Mouse (Mus musculus): ENCODE results near the gene Dazap2. TPM values are rescaled to one million over a fixed set of nuclear protein-coding genes. Genes with fewer than 3 reads are reported as not detected.

The Dazap2 gene
- total and polyA plus RNA-seq, 3 experiments: 100 to 341 (median 233) TPM

DNA sequence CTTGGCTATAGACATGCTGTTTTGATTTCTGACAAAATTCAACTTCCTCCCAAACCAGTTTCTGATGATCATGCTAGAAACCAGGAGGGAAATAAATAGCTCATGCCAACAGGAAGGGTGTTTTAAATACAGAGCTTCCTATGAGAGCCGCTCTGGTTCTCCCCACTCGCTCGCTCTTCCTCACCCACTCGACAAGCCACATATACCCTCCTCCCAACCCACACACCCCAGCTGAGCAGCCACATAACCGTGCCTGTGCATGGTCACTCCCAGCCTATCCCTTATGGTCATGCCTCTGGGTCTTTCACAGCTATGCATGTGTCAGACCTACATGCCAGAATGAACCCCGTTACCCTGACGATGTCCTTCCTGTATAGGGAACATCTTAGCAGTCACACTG is 7.0 kb downstream of the Dazap2 start (continued):
- TF ChIP-seq CTCF (IDR thresholded peaks at IDR 0.05 in 2 of 3, conservative IDR thresholded peaks at IDR 0.05 in 1 of 3; ENCODE audit: control insufficient read depth in 1 of 3, insufficient read depth in 1 of 3, low read depth in 2 of 3, low read length in 3 of 3, poor library complexity in 1 of 3, severe bottlenecking in 1 of 3) (no peak), ZMIZ1 (IDR thresholded peaks at IDR 0.05; ENCODE audit: low read depth, low read length) (no peak), ZKSCAN1 (IDR thresholded peaks at IDR 0.05; ENCODE audit: low read depth, low read length) (no peak), MAX (IDR thresholded peaks at IDR 0.05; ENCODE audit: low read length) (no peak)

DNA sequence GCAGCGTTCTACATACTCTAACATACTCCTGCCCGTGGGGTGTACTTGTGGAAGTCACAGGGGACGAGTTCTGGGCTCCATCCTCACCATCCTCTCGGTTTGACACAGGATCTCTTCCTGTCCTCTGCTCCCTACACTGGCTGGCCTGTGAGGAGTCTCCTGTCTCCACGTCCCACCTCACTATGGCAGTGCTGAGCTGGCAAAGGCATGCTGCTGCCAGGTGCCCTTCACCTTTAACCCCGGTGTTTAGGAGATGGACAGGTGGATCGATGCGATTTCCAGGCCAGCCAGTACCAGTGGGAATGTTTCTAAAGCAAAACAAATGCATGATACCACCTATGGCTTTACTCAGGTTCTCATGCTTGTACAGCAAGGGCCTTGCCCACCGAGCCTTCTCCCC is 8.6 kb downstream of the Dazap2 start:
- peaks cover 7 to 12% of the 10 kb centered on the region in 2 experiments for H3K36me3 ChIP-seq (ENCODE audit: control insufficient read depth in 1 of 2, insufficient read depth in 2 of 2, low read length in 2 of 2)
- H3K79me2 ChIP-seq (ENCODE audit: control insufficient read depth, insufficient read depth, low read length, poor library complexity): no peaks in the 10 kb centered on the region
- no peak for DNase-seq (ENCODE audit: low read depth, low spot score)
- H3K4me3 ChIP-seq (ENCODE audit: control insufficient read depth in 1 of 2, insufficient read depth in 1 of 2, low read depth in 2 of 2, low read length in 2 of 2): no peak overlapping the region
- no peak overlapping the region for H3K9ac ChIP-seq (ENCODE audit: control insufficient read depth, low read depth, low read length, poor library complexity, severe bottlenecking)
- no peaks in the 10 kb centered on the region; a peak in 1 of 4 replicates for H3K4me1 ChIP-seq (ENCODE audit: control insufficient read depth in 1 of 2, insufficient read depth in 2 of 2, low read length in 2 of 2)
- H3K9me3 ChIP-seq (replicated peaks; ENCODE audit: insufficient read depth, low read length): no peaks in the 10 kb centered on the region
- no peak overlapping the region for H3K27ac ChIP-seq (ENCODE audit: control insufficient read depth, low read depth, low read length)
- no peaks in the 10 kb centered on the region for H3K27me3 ChIP-seq (ENCODE audit: control insufficient read depth in 1 of 2, insufficient read depth in 2 of 2, low read length in 2 of 2)
- no peak for TF ChIP-seq ZKSCAN1 (IDR thresholded peaks at IDR 0.05; ENCODE audit: low read depth, low read length)
- TF ChIP-seq TCF12 (IDR thresholded peaks at IDR 0.05; ENCODE audit: low read depth, low read length): no peak
- TF ChIP-seq SMC3 (IDR thresholded peaks at IDR 0.05; ENCODE audit: low read depth, low read length): no peak
- TF ChIP-seq TAL1 (IDR thresholded peaks at IDR 0.05; ENCODE audit: low read length): no peak
- TF ChIP-seq MAFK (IDR thresholded peaks at IDR 0.05; ENCODE audit: borderline replicate concordance, low read depth, low read length): no peak
- TF ChIP-seq NRF1 (IDR thresholded peaks at IDR 0.05; ENCODE audit: insufficient read depth, low read depth, low read length, poor library complexity, severe bottlenecking): no peak
- TF ChIP-seq MYB (IDR thresholded peaks at IDR 0.05; ENCODE audit: low read depth, low read length): no peak
- TF ChIP-seq GATA1 (IDR thresholded peaks at IDR 0.05; ENCODE audit: low read depth, low read length): no peak

DNA sequence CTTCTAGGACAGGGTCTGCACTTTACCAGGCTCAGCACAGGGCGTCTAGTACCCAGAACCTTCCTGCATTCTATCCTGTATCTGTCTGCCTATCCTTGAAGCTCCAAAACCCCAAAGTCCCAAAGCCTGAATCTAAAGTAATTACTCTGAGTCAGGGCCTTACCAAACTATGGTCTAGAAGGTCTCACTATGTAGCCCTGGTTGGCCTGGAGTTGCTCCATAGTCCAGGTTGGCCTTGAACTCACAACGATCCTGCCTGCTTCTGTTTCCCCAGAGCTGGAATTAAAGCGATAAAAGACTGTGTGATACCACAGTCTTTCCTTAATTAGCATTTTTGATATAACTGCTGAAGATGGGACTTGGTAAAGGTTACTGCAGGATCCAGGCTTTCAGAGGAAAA is 9.3 kb downstream of the Dazap2 start:
- no peak overlapping the region for H3K9ac ChIP-seq (ENCODE audit: control insufficient read depth, low read depth, low read length, poor library complexity, severe bottlenecking)
- no peak overlapping the region for H3K27ac ChIP-seq (ENCODE audit: control insufficient read depth, low read depth, low read length)
- DNase-seq (ENCODE audit: low read depth, low spot score): no peak
- H3K4me3 ChIP-seq (ENCODE audit: control insufficient read depth in 1 of 2, insufficient read depth in 1 of 2, low read depth in 2 of 2, low read length in 2 of 2): no peak overlapping the region
- peaks cover 7 to 10% of the 10 kb centered on the region in 2 experiments for H3K36me3 ChIP-seq (ENCODE audit: control insufficient read depth in 1 of 2, insufficient read depth in 2 of 2, low read length in 2 of 2)
- no peaks in the 10 kb centered on the region for H3K27me3 ChIP-seq (ENCODE audit: control insufficient read depth in 1 of 2, insufficient read depth in 2 of 2, low read length in 2 of 2)
- peaks cover 0 to 1% of the 10 kb centered on the region in 2 experiments; a peak in 1 of 4 replicates for H3K4me1 ChIP-seq (ENCODE audit: control insufficient read depth in 1 of 2, insufficient read depth in 2 of 2, low read length in 2 of 2)
- H3K9me3 ChIP-seq (replicated peaks; ENCODE audit: insufficient read depth, low read length): no peaks in the 10 kb centered on the region
- no peak for TF ChIP-seq CHD2 (IDR thresholded peaks at IDR 0.05; ENCODE audit: low read length)
- no peak for TF ChIP-seq ELF1 (IDR thresholded peaks at IDR 0.05; ENCODE audit: low read depth, low read length)
- no peak for TF ChIP-seq NELFE (IDR thresholded peaks at IDR 0.05; ENCODE audit: low read depth, low read length)
- TF ChIP-seq POLR2AphosphoS2 (IDR thresholded peaks at IDR 0.05; ENCODE audit: low read length): no peak
- no peak for TF ChIP-seq NRF1 (IDR thresholded peaks at IDR 0.05; ENCODE audit: insufficient read depth, low read depth, low read length, poor library complexity, severe bottlenecking)
- no peak for TF ChIP-seq MAFK (IDR thresholded peaks at IDR 0.05; ENCODE audit: borderline replicate concordance, low read depth, low read length)
- no peak for TF ChIP-seq TAL1 (IDR thresholded peaks at IDR 0.05; ENCODE audit: low read length)
- TF ChIP-seq GATA1 (IDR thresholded peaks at IDR 0.05; ENCODE audit: low read depth, low read length): no peak
- no peak for TF ChIP-seq POLR2A (IDR thresholded peaks at IDR 0.05; ENCODE audit: control insufficient read depth in 1 of 2, insufficient read depth in 1 of 2, low read depth in 1 of 2, low read length in 2 of 2, poor library complexity in 1 of 2)
- no peak for TF ChIP-seq MAZ (IDR thresholded peaks at IDR 0.05; ENCODE audit: low read depth, low read length)
- no peak for TF ChIP-seq ZMIZ1 (IDR thresholded peaks at IDR 0.05; ENCODE audit: low read depth, low read length)
- no peak for TF ChIP-seq ZC3H11A (IDR thresholded peaks at IDR 0.05; ENCODE audit: low read depth, low read length)
- TF ChIP-seq E2F4 (IDR thresholded peaks at IDR 0.05; ENCODE audit: borderline replicate concordance, low read depth, low read length): no peak
- no peak for TF ChIP-seq SMC3 (IDR thresholded peaks at IDR 0.05; ENCODE audit: low read depth, low read length)
- TF ChIP-seq KAT2A (conservative IDR thresholded peaks at IDR 0.05; ENCODE audit: low read depth, low read length): no peak
- no peak for TF ChIP-seq RAD21 (IDR thresholded peaks at IDR 0.05; ENCODE audit: low read depth, low read length)
- no peak for TF ChIP-seq MXI1 (IDR thresholded peaks at IDR 0.05; ENCODE audit: low read depth, low read length)
- no peaks in the 10 kb centered on the region for H3K79me2 ChIP-seq (ENCODE audit: control insufficient read depth, insufficient read depth, low read length, poor library complexity)

Measured in MEL (cell line).